Mouse (Mus musculus) retina, adult 2 months (tissue): ENCODE measurements around the gene Supv3l1.

ENCODE experiments used
- DNase-seq: peaks from one replicate; pipeline ENCODE4 v3.0.0-alpha.2; 2012; ENCODE audit warnings: low read depth, low spot score

Supv3l1 gene

DNA sequence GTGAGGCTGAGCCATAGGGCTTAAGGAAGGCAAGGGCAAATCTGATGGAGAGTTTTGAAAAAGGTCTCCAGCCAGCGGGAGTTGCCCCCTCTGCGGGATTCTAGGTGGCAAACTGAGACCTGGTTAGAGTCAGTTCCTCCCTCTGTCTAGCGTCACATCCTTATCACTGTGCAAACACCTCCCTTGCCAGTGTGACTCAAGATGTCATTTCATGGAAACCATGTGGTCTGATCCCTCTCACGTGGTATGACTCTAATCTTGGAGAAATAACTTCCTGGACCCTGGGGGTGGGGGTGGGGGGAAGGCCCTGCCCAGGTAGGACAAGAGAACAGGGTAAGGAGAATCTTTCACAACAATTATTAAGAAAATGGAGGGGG is 35.9 kb downstream of the Supv3l1 start:
- no peak for DNase-seq

DNA sequence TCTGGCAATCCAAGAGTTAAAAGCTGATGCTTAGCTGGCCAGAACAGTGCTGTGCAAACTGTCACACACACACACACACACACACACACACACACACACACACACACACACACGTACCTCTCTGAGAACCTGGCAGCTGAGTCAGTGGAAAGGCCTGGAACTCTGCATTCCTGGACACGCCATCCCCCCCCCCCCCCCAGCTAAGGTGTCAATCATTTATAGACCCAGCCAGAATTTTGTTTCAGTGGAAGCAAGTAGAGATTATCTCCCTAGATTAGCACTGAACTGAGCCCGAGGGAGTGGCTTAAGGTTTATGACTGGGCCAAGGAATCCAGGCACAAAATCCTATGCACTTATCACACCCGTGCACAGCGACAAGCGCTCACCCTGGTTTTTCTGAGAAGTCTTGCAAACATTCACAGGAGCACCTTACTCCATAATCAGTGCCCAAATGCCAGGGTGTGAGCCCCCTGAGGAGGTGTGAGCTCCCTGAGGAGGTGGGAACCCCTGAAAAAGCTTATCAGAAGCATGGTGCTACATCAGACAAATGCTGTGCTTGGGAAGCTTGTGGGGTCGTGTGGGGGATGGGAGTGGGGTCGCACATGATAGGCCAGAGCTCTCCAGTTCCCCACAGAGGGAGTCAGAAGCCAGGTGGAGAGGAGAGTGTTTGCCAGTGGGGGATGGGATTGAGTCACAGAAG is 36.5 kb downstream of the Supv3l1 start:
- no peak for DNase-seq

DNA sequence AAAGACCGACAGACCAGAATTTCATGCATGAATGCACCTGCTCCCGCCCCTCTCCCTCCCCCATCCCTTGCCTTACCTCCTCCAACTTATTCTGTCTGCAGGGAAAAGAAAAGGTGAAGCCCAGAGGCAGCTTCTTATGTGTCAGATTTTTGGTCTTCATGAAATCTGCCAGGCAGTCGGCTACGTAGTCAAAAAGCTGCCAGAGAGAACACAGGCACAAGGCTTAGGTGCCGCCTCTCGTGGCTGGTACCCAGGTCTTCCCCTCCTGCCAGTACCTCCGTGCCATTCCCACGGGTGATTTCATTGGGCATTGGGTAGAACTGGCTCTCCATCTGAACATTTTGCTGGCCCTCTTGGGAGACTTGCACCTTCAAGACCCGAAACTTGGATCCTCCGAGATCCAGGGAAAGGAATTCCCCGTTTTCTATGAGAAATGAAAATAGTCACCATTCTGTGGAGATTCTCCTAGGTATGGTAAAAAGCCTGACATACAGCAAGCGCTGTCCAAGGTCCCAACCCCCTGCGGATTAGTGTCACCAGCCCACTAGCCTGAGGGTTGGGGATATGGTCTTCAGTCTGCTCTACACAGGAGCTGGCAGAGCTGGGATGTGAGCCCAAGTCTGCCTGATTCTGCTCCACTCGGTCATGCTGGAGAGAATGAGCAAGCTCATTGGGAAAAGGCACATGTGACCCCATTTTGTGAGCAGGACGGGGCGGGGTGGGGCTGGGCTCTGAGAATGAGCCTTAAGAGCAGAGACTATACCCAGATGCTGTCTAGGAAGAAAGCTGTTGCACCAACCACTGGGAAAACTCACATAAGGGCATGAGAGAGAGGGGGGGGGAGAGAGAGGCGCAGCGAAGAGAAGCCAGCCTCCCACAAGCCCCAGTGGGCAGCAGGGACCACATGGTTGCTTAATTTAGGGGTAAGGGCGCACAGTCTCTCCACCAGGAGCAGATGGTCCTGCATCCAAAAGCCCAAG is 37.8 kb downstream of the Supv3l1 start:
- DNase-seq = no peak

- DNase-seq = peak; percentile 57
These were observed 38.6 kb downstream of the Supv3l1 start for GRCm38 (mm10) chr10:62410943-62411342.

GRCm38 (mm10) chr10:62404901-62405300 is 44.6 kb downstream of the Supv3l1 start:
- no peak for DNase-seq

- DNase-seq = no peak
These were observed 47.9 kb downstream of the Supv3l1 start for GRCm38 (mm10) chr10:62401641-62402111.

GRCm38 (mm10) chr10:62383011-62383410 is 66.5 kb downstream of the Supv3l1 start:
- no peak for DNase-seq

DNA sequence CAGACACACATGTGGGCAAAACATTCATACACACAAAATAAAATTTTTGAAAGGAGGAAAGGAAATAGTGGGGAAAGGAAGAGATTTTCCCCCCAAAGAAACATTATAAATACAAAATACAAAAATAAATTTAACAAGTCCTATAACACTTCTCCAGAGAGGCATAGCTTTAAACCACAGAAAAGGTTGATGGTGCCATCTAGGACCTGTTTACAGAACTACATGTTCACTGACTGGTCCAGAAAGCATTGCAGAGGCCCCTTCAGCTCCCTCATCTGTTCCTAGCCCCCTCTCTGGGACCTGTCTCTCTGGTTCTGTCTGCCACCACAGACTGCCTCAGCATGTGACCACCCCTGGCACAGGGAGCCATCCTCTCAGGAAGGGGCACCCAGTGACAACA is 68.6 kb downstream of the Supv3l1 start:
- DNase-seq = no peak

DNA sequence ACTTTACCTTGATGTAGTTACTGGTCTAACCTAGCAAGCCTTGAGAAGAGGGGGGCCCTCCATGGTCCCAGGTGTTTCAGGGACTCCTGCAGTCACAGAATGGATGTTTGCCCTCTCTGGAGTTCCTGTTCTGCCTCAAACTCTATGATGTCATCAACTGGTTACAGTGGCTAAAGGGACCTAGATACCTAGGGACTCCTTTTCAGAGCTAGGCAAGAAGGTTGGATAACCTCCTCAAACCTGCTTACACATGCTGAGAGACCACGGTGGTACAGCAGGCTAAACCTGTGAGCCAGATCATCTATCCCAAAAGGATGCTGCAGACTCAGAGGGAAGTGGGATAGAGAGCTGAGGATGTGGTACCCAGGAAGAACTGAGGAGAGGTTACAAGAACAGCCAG is 69.7 kb downstream of the Supv3l1 start, which contains the start of gene Hk1:
TSS of gene Hk1 (minus strand) at position 101 of the 400 bp plus-strand sequence.
- DNase-seq = no peak
